Mouse (Mus musculus) heart, postnatal 0 days (tissue): ENCODE results near the gene Sorcs2.

Experiments used
- CTCF ChIP-seq: IDR thresholded peaks from 2 replicates; pipeline ENCODE4 v1.5.1; 2016; ENCODE audit warnings: antibody characterized with exemption, control low read depth, low read depth
- EP300 ChIP-seq: IDR thresholded peaks from 2 replicates; pipeline ENCODE4 v1.6.1; 2016; ENCODE audit warnings: antibody characterized with exemption, low read depth

DNA sequence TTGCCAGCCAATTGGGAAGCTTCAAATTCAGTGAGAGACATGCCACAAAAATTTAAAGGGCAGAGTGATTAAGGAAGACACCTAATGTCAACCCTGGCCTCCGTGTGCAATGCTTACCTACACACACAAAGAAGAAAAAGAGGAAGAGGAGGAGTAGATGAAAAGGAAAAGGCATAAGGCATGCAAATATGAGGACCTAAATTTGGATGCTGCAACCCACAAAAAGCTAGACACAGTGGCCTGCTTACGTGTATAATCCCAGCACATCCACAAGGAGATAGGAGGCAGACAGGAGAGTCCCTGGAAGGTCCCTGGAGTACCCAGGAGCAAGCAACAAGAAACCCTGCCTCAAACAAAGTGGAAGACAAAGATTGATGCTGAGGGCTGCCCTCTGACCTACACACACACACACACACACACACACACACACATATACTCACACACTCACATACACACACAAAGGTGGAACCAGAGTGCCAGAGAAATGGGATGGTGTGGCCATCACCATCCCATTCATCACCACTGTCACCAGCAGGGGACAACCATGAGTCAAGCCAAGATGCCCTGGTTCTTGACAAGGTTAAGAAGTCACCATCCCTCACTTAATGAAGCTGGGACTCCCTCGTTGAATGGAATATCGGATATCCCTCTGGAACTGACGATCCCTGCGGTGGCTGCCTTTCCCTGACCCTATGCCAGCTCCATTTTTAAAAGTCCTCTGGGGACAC is 80.1 kb downstream of the Sorcs2 start:
- TF ChIP-seq CTCF (peak; percentile 33; the same call in 1 of the 2 replicates), EP300 (no peak)
